Mouse (Mus musculus) G1E (cell line): ENCODE results near the gene Dip2b.

Source experiments
- CTCF ChIP-seq: IDR thresholded peaks from 2 replicates; pipeline ENCODE4 v1.5.1; 2012; ENCODE audit warnings: low read depth, low read length, inconsistent platforms, mixed read lengths
- GATA1 ChIP-seq: IDR thresholded peaks from 2 replicates; pipeline ENCODE4 v1.6.1; 2012; ENCODE audit warnings: borderline replicate concordance, low read length, inconsistent platforms, mixed read lengths
- GATA2 ChIP-seq: IDR thresholded peaks from 2 replicates; pipeline ENCODE4 v1.6.1; 2012; ENCODE audit warnings: low read depth, low read length, inconsistent platforms, borderline replicate concordance
- POLR2AphosphoS5 ChIP-seq: IDR thresholded peaks from 2 replicates; pipeline ENCODE4 v1.6.1; 2012; ENCODE audit warnings: low read depth, low read length, inconsistent platforms; ENCODE audit not compliant: insufficient replicate concordance
- TAL1 ChIP-seq: conservative IDR thresholded peaks from 2 replicates; pipeline ENCODE4 v1.6.1; 2012; ENCODE audit warnings: low read depth, low read length, inconsistent platforms, mixed read lengths

GRCm38 (mm10) chr15:100225381-100225780, 186.9 kb downstream of the Dip2b start:
- TF ChIP-seq CTCF (no peak), GATA1 (no peak), TAL1 (no peak), POLR2AphosphoS5 (no peak), GATA2 (no peak)
